Mouse (Mus musculus) frontal cortex, postnatal 10 days (tissue): Measurements from ENCODE around the gene Nrg4.

Source experiments
- DNase-seq, 2 experiments: peaks; one replicate each; pipeline ENCODE4 v3.0.0; 2022; ENCODE audit warnings: low spot score in 2 of 2, mixed read lengths in 1 of 2

Nrg4 gene

GRCm38 (mm10) chr9:55215056-55215455 is 111.6 kb downstream of the Nrg4 start:
- no peak for DNase-seq

- DNase-seq = no peak
Measured at GRCm38 (mm10) chr9:55213396-55213795, 113.2 kb downstream of the Nrg4 start.

GRCm38 (mm10) chr9:55211611-55212010 is 115.0 kb downstream of the Nrg4 start:
- DNase-seq = no peak

GRCm38 (mm10) chr9:55208790-55209481 is 117.7 kb downstream of the Nrg4 start, which contains the start of gene Fbxo22:
Gene Fbxo22, plus strand, starts transcription at chr9:55208925.
- peak; percentile 69 to 79 for DNase-seq

GRCm38 (mm10) chr9:55208458-55208789 is 118.2 kb downstream of the Nrg4 start:
- no peak for DNase-seq

- no peak for DNase-seq
Measured at GRCm38 (mm10) chr9:55199348-55199747, 127.3 kb downstream of the Nrg4 start.

- no peak for DNase-seq
Measured at GRCm38 (mm10) chr9:55198260-55198659, 128.4 kb downstream of the Nrg4 start.

GRCm38 (mm10) chr9:55195876-55196275 is 130.8 kb downstream of the Nrg4 start:
- no peak for DNase-seq

GRCm38 (mm10) chr9:55174235-55174634 is 152.4 kb downstream of the Nrg4 start:
- no peak for DNase-seq

- no peak for DNase-seq
Measured at GRCm38 (mm10) chr9:55172195-55172685, 154.4 kb downstream of the Nrg4 start.

GRCm38 (mm10) chr9:55170655-55171412 is 155.8 kb downstream of the Nrg4 start:
- no peak for DNase-seq
